Mouse (Mus musculus) stomach, embryonic 14.5 days (tissue): ENCODE measurements around the gene Iqcc. TPM values are rescaled to one million over a fixed set of nuclear protein-coding genes. Genes with fewer than 3 reads are reported as not detected.
A peak's percentile ranks its signal among the peaks of the same experiment; 100 is the strongest.

Experiments
- ATAC-seq: fragments of 200-750 bp; cut with Nextera tagmentation; 2 replicates; pipeline ENCODE4 v1.8.0; 2017; ENCODE audit warnings: low read depth, moderate TSS enrichment; ENCODE audit not compliant: insufficient number of reproducible peaks, insufficient read depth, low FRiP score
- H3K27ac ChIP-seq: fragments of 300-500 bp; sonication (generic); 2 replicates; pipeline ENCODE4 v1.5.1; 2014; ENCODE audit warnings: mild to moderate bottlenecking, low read length, moderate library complexity, mixed read lengths
- H3K27me3 ChIP-seq: fragments of 300-500 bp; sonication (generic); 2 replicates; pipeline ENCODE4 v1.6.1; 2014; ENCODE audit warnings: low read length, control low read depth, mixed read lengths; ENCODE audit not compliant: control insufficient read depth, insufficient read depth
- H3K36me3 ChIP-seq: fragments of 300-500 bp; sonication (generic); 2 replicates; pipeline ENCODE4 v1.6.1; 2014; ENCODE audit warnings: mild to moderate bottlenecking, control low read depth, low read length, moderate library complexity, mixed read lengths; ENCODE audit not compliant: control insufficient read depth, insufficient read depth
- H3K4me1 ChIP-seq: fragments of 300-500 bp; sonication (generic); 2 replicates; pipeline ENCODE4 v1.6.1; 2014; ENCODE audit warnings: low read length, control low read depth, mixed read lengths; ENCODE audit not compliant: control insufficient read depth, insufficient read depth
- H3K4me2 ChIP-seq: fragments of 300-500 bp; sonication (generic); replicated peaks from 2 replicates; pipeline ENCODE4 v1.6.1; 2014; ENCODE audit warnings: low read depth, low read length, control low read depth
- H3K4me3 ChIP-seq: fragments of 300-500 bp; sonication (generic); 2 replicates; pipeline ENCODE4 v1.5.1; 2014; ENCODE audit warnings: low read depth, low read length, control low read depth
- H3K9ac ChIP-seq: fragments of 300-500 bp; sonication (generic); replicated peaks from 2 replicates; pipeline ENCODE4 v1.6.1; 2014; ENCODE audit warnings: low read depth, mild to moderate bottlenecking, control low read depth, low read length, moderate library complexity, mixed read lengths
- H3K9me3 ChIP-seq: fragments of 300-500 bp; sonication (generic); 2 replicates; pipeline ENCODE4 v1.6.1; 2016; ENCODE audit warnings: low read depth, low read length, control low read depth; ENCODE audit not compliant: control insufficient read depth
- WGBS: fragments of 180-500 bp; shearing (Covaris S2); extraction: QIAGEN DNeasy Blood & Tissue Kit; methylation state at CpG from one replicate; pipeline ENCODE4 v1.1.7; 2014; 5-methylcytosine and 5-hydroxymethylcytosine counted together
- polyA plus RNA-seq: library from polyadenylated mRNA; unstranded; fragments of >200 nt; fragmentation: Nextera tagmentation; extraction: Ambion mirVana; gene quantifications from 2 replicates; pipeline ENCODE4 v1.2.1, GENCODE M21; 2014

The Iqcc gene
- polyA plus RNA-seq, 1 experiment from 2014 or later: 26.2 TPM

GRCm38 (mm10) chr4:129608426-129609025, 10.4 kb downstream of the Iqcc start:
- Histone ChIP-seq H3K9ac (no peak overlapping the region), H3K27ac (no peak overlapping the region), H3K4me2 (no peak overlapping the region), H3K9me3 (no peaks in the 10 kb centered on the region), H3K4me1 (no peaks in the 10 kb centered on the region), H3K36me3 (peaks cover 38% of the 10 kb centered on the region), H3K4me3 (no peak overlapping the region), H3K27me3 (no peaks in the 10 kb centered on the region)
- ATAC-seq: peak; percentile 81
- WGBS: 33% methylated on average over 7 of the region's 7 CpGs

DNA sequence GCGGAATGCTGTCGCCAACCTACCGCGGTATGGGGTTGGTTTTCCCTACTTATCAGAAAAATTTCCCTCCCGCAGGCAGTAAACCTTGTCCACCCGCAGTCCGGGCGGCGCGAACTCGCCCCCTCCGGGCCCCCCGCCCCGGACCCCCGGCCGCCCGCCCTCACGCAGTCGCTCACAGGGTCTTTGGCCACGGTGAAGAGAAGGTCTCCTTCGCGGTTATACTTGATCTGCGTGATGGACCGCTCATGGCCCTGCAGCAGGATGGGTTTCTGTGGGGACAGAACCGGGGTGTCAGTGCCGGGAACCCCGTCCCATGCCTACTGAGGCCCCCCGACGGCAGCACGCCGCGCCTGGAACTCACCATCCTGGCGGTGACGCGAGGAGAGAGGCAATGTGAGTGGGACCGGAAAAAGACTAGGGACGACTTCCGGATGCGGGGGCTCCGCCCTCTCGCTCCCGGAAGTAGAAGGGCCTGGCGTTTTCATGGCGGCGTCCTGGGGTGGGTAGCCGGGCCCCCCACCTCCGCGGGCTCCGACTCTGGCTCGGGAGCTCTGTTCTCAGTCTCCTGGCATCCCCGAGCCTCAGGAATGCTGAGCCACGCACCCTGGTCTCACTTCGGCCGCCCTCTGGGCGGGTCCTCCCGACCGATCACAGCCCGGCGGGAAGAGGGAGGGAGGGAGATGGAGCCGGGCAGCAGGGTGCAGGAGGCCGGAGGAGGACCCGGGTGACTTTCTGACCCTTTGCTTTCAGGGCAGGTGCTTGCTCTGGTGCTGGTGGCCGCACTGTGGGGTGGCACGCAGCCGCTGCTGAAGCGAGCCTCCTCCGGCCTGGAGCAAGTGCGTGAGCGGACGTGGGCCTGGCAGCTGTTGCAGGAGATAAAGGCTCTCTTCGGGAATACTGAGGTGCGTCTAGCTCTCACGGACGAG, 18.4 kb downstream of the Iqcc start, which contains the start of the genes Eif3i and Tmem234:
TSS of gene Eif3i (minus strand) at position 416 of the 926 bp plus-strand sequence.
TSS of gene Tmem234 (plus strand) at position 436 of the 926 bp plus-strand sequence.
- peak within 1 kb of the TSS; percentile 90 for H3K9ac ChIP-seq
- H3K27ac ChIP-seq: peak within 1 kb of the TSS; percentile 44; the same call in 1 of the 2 replicates
- peak within 1 kb of the TSS; percentile 89 for H3K4me2 ChIP-seq
- under 1% methylated on average over 73 of the region's 74 CpGs for WGBS
- H3K4me3 ChIP-seq: peak within 1 kb of the TSS; percentile 100
- peaks cover 11% of the 10 kb centered on the region; the same call in 1 of the 2 replicates for H3K4me1 ChIP-seq
- no peaks in the 10 kb centered on the region for H3K27me3 ChIP-seq
- peaks cover 39% of the 10 kb centered on the region for H3K36me3 ChIP-seq
- H3K9me3 ChIP-seq: no peaks in the 10 kb centered on the region
- peak; percentile 90 for ATAC-seq

GRCm38 (mm10) chr4:129588865-129589264, 30.0 kb downstream of the Iqcc start:
- WGBS: 77% methylated on average over 4 of the region's 4 CpGs
- Histone ChIP-seq H3K4me1 (0 out of 2 replicates have a peak, but pooled peaks cover 5% of the 10 kb centered on the region), H3K36me3 (peaks cover 27% of the 10 kb centered on the region), H3K4me3 (no peak overlapping the region), H3K27ac (no peak overlapping the region), H3K9me3 (no peaks in the 10 kb centered on the region), H3K9ac (no peak overlapping the region), H3K4me2 (no peak overlapping the region), H3K27me3 (no peaks in the 10 kb centered on the region)
- ATAC-seq: no peak

- Histone ChIP-seq H3K27me3 (no peaks in the 10 kb centered on the region), H3K27ac (no peak overlapping the region), H3K4me2 (no peak overlapping the region), H3K9me3 (no peaks in the 10 kb centered on the region), H3K36me3 (peaks cover 9% of the 10 kb centered on the region), H3K4me3 (no peak overlapping the region), H3K9ac (no peak overlapping the region), H3K4me1 (0 out of 2 replicates have a peak, but pooled peaks cover 5% of the 10 kb centered on the region)
- no peak for ATAC-seq
- 41% methylated on average over 1 of the region's 1 CpGs for WGBS
Measured at GRCm38 (mm10) chr4:129586943-129587342, 32.0 kb downstream of the Iqcc start.

DNA sequence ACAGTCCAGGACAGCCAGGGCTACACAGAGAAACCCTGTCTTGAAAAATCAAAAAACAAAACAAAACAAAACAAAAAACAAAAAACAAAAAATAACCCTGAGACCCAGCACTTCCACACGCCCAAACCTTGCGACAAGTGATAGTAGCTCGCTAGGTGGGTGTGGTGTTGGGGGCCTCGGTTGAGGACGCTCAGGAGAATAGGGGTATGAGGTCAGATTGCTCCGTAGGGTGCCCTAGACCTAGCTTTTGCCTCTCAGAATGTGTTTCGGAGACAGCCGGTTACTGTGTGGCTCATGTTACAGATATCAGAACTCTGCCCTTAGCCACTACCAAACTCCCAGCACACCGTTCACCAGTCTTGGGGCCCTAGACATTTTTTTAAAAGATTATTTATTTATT, 33.1 kb downstream of the Iqcc start:
- Histone ChIP-seq H3K4me2 (no peak overlapping the region; the same call in 1 of the 2 replicates), H3K9ac (no peak overlapping the region), H3K4me3 (no peak overlapping the region), H3K9me3 (no peaks in the 10 kb centered on the region), H3K27ac (no peak overlapping the region), H3K27me3 (no peaks in the 10 kb centered on the region), H3K4me1 (0 out of 2 replicates have a peak, but pooled peaks cover 5% of the 10 kb centered on the region), H3K36me3 (no peaks in the 10 kb centered on the region)
- ATAC-seq: no peak
- WGBS: 77% methylated on average over 9 of the region's 9 CpGs

DNA sequence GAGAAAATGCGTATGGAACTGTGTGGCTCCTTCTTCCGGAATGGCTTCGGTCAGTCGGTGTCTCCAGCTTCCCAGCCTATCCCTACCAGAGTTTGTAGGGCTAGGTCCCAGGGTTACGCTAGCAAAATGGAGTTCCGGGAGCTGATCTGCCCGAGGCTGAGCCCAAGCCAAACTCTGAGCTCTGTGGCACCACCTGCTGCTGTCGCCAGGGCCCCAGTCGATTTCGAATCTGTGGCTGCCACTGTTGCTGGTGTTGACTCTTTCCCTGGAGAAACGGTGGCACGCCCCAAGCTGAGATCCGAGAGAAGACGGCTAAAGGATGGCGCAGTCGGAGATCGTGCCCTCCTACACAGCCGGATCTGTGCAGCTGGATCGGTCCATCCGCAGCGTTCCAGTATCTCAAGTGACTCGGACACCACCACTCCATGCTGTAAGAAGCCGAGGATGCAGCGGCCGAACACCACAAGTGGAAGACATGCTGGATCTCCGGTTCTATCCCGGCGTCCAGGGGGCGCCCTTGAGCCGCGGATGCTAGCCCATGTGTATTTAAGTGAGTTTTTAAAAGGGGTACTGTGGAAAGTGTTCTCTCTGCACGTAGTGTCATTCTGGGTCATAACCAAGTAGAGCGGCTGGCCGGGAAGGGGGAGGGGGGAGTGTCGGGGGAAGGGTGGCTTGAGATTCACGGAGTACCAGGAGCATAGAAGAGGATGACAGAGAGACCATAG, 33.9 kb downstream of the Iqcc start:
- peak overlapping the region; percentile 36 for H3K4me3 ChIP-seq
- H3K36me3 ChIP-seq: no peaks in the 10 kb centered on the region
- WGBS: 2% methylated on average over 36 of the region's 36 CpGs
- H3K9ac ChIP-seq: peak overlapping the region; percentile 28
- peak overlapping the region; percentile 55 for H3K27ac ChIP-seq
- peak; percentile 83 for ATAC-seq
- 0 out of 2 replicates have a peak, but pooled peaks cover 5% of the 10 kb centered on the region for H3K4me1 ChIP-seq
- H3K9me3 ChIP-seq: no peaks in the 10 kb centered on the region
- H3K27me3 ChIP-seq: no peaks in the 10 kb centered on the region
- peak overlapping the region; percentile 52 for H3K4me2 ChIP-seq

DNA sequence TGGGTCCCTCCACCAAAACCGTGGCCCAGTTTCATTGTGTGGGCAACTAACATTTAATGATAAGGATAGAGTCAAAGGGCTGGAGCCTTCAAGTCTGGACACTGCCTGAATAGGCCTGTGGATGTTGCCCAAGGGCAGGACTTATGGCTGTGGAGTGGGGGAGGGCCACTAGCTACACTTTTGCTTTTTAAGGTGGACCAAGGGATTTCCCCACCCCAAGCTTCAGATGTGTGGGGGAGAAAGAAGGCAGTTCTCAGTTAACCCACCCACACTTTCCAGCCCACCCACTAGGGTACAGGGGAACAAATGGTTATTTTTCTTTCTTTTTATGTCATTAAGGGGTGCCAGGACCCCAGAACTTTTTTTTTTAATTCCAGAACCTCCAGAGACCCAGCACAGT, 34.5 kb downstream of the Iqcc start:
- peak overlapping the region; percentile 55 for H3K27ac ChIP-seq
- H3K9me3 ChIP-seq: no peaks in the 10 kb centered on the region
- H3K36me3 ChIP-seq: no peaks in the 10 kb centered on the region
- no peak for ATAC-seq
- H3K27me3 ChIP-seq: no peaks in the 10 kb centered on the region
- peak overlapping the region; percentile 36 for H3K4me3 ChIP-seq
- peak overlapping the region; percentile 52 for H3K4me2 ChIP-seq
- 71% methylated on average over 1 of the region's 1 CpGs for WGBS
- H3K4me1 ChIP-seq: 0 out of 2 replicates have a peak, but pooled peaks cover 5% of the 10 kb centered on the region
- 0 out of 2 replicates have a peak overlapping the region, but pooled peaks have one; percentile 28 for H3K9ac ChIP-seq

- Histone ChIP-seq H3K36me3 (no peaks in the 10 kb centered on the region), H3K9me3 (no peaks in the 10 kb centered on the region), H3K27ac (no peak overlapping the region), H3K4me3 (no peak overlapping the region), H3K9ac (no peak overlapping the region), H3K4me1 (0 out of 2 replicates have a peak, but pooled peaks cover 5% of the 10 kb centered on the region), H3K27me3 (no peaks in the 10 kb centered on the region), H3K4me2 (no peak overlapping the region)
- 95% methylated on average over 1 of the region's 1 CpGs for WGBS
- ATAC-seq: no peak
Measured at GRCm38 (mm10) chr4:129582251-129582650, 36.6 kb downstream of the Iqcc start.
